Mouse (Mus musculus): ENCODE results near the gene Pax8. TPM values are rescaled to one million over a fixed set of nuclear protein-coding genes. Genes with fewer than 3 reads are reported as not detected.
A peak's percentile ranks its signal among the peaks of the same experiment; 100 is the strongest.

The Pax8 gene
- polyA plus RNA-seq, 1 experiment from 2014 or later, result not detected

DNA sequence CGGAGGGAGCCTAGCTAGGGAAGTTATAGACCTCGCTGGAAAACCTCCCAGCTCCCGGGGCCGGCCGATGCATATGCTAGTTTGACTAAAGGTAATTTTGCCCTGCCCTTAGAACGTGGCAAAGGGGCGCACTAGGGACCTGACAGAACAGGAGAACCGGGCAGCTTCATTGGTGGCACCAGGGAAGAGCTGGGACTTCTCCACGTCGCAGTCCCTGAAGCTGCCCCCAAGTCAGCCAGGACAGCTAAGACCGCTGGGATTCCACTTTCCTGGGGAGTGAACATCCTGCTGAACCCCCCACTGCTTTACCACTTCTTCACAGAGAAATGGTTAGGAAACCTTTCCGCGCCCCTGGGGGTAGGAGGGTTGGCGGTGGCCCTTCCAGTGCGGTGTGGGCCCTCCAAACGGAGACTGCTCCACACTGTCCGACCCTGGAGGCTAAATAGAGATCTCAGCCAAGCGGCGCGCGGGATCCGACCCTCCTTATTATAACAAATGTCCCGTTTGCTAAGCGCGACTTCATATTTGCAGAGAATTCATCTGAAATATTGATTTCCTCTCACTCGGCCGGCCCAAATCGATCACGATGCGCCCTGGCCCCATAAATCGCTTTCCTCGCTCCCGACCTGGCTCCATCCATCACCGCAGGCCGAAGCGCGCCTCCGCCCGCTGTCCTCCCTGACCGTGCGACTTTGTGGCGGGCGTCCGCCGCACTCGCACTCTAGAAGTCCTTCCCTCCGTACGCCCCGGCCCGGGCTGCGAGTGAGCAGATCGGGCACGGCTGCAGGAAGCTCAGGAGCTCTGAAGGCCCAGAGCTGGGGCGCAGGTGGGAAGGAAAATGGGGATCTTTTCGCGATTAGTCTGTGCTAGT, 1.5 kb downstream of the Pax8 start:
- H3K4me1 ChIP-seq (ENCODE audit: control insufficient read depth, insufficient read depth, low read length), result peaks cover 6% of the 10 kb centered on the region; the same call in 1 of the 2 replicates
- H3K36me3 ChIP-seq (ENCODE audit: control insufficient read depth, insufficient read depth, low read length), result no peaks in the 10 kb centered on the region
- H3K9me3 ChIP-seq (ENCODE audit: control insufficient read depth, low read length), result no peaks in the 10 kb centered on the region
- ATAC-seq (ENCODE audit: insufficient number of reproducible peaks, low FRiP score, low TSS enrichment, low read depth) (no peak), DNase-seq (ENCODE audit: low spot score) (peak; percentile 59)
- H3K4me2 ChIP-seq (ENCODE audit: low read depth, severe bottlenecking), result peak overlapping the region; percentile 24; the same call in 1 of the 2 replicates
- no peak overlapping the region for H3K27ac ChIP-seq (replicated peaks; ENCODE audit: low read depth, low read length)
- H3K27me3 ChIP-seq (ENCODE audit: control insufficient read depth, insufficient read depth, low read length), result peaks cover 52% of the 10 kb centered on the region
- no peak overlapping the region for H3K9ac ChIP-seq (ENCODE audit: low read length)
- under 1% methylated on average over 56 of the region's 56 CpGs for WGBS
- peak overlapping the region; percentile 6; the same call in 1 of the 2 replicates for H3K4me3 ChIP-seq (ENCODE audit: low read depth, low read length)

DNA sequence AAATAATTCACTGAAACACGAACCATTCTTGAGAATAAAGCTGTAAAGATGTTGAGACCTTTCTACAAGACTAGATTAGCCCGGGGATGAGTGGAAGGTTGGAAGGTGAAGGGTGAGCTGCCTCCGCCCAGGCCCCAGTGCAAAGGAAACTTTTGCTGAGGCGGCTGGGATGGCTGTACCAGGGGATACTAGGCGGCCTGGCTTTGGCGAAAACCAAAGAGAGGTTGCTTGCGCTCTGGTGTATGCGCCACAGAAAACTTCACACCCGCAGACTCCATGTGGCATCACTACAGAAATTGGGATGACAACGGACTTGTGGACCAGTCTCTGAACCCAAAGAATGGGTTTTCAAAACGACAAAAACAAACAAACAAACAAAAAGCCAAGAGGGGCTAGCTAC, 2.7 kb downstream of the Pax8 start:
- Histone ChIP-seq H3K4me1 (ENCODE audit: control insufficient read depth, insufficient read depth, low read length) (peaks cover 6% of the 10 kb centered on the region; the same call in 1 of the 2 replicates), H3K4me2 (ENCODE audit: low read depth, severe bottlenecking) (no peak overlapping the region), H3K9me3 (ENCODE audit: control insufficient read depth, low read length) (no peaks in the 10 kb centered on the region), H3K9ac (ENCODE audit: low read length) (no peak overlapping the region), H3K27me3 (ENCODE audit: control insufficient read depth, insufficient read depth, low read length) (peaks cover 52% of the 10 kb centered on the region), H3K36me3 (ENCODE audit: control insufficient read depth, insufficient read depth, low read length) (no peaks in the 10 kb centered on the region), H3K4me3 (ENCODE audit: low read depth, low read length) (no peak overlapping the region), H3K27ac (replicated peaks; ENCODE audit: low read depth, low read length) (no peak overlapping the region)
- WGBS, result 1% methylated on average over 11 of the region's 11 CpGs
- peak; percentile 55 for DNase-seq (ENCODE audit: low spot score)
- ATAC-seq (ENCODE audit: insufficient number of reproducible peaks, low FRiP score, low TSS enrichment, low read depth), result no peak

DNA sequence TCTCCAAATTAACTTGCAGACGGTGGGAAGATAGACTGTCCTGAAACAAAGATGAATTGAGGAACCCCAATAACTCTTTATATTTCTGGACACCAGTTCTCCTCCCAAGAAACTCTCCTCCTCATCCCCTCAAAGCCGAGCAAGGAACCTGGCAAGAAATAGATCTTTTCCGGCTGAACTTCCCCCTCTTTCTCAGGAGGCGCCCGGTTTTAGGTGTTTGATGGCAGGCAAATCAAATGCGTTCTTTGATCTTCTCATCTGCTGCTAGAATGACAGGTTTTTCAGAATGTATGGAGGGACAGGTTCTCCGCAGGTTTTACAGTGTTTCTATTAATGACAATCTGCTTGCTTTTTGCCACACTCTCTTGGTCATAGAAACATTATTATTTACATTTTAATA, 3.3 kb downstream of the Pax8 start:
- Histone ChIP-seq H3K4me1 (ENCODE audit: control insufficient read depth, insufficient read depth, low read length) (peaks cover 6% of the 10 kb centered on the region; the same call in 1 of the 2 replicates), H3K27me3 (ENCODE audit: control insufficient read depth, insufficient read depth, low read length) (peaks cover 52% of the 10 kb centered on the region), H3K4me3 (ENCODE audit: low read depth, low read length) (no peak overlapping the region), H3K9me3 (ENCODE audit: control insufficient read depth, low read length) (no peaks in the 10 kb centered on the region), H3K36me3 (ENCODE audit: control insufficient read depth, insufficient read depth, low read length) (no peaks in the 10 kb centered on the region), H3K9ac (ENCODE audit: low read length) (no peak overlapping the region), H3K27ac (replicated peaks; ENCODE audit: low read depth, low read length) (no peak overlapping the region), H3K4me2 (ENCODE audit: low read depth, severe bottlenecking) (no peak overlapping the region)
- DNase-seq (ENCODE audit: low spot score), result peak; percentile 39
- WGBS, result under 1% methylated on average over 7 of the region's 7 CpGs
- ATAC-seq (ENCODE audit: insufficient number of reproducible peaks, low FRiP score, low TSS enrichment, low read depth), result no peak

DNA sequence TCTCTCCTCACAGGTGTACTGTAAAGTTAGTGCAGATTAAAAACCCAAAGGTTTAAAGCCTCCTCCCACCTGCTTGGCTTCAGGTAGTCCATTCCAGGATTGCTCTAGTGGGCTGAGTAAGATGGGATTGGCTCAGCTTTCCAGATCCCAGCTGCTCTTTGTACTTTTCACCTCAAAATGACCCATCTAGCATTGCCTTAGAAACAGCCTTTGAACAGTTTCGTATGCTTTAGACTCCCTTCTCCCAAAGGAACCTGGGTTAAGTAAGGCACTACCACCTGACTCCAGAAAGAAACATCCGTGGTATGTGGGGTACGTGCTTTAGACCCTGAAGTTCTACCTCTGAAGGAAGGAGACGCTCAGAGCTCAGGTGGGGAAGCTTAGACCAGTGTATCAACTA, 6.3 kb downstream of the Pax8 start:
- no peak overlapping the region for H3K9ac ChIP-seq (ENCODE audit: low read length)
- 50% methylated on average over 4 of the region's 4 CpGs for WGBS
- H3K9me3 ChIP-seq (ENCODE audit: control insufficient read depth, low read length), result no peaks in the 10 kb centered on the region
- no peaks in the 10 kb centered on the region for H3K36me3 ChIP-seq (ENCODE audit: control insufficient read depth, insufficient read depth, low read length)
- DNase-seq (ENCODE audit: low spot score) (no peak), ATAC-seq (ENCODE audit: insufficient number of reproducible peaks, low FRiP score, low TSS enrichment, low read depth) (no peak)
- peaks cover 5% of the 10 kb centered on the region; the same call in 1 of the 2 replicates for H3K4me1 ChIP-seq (ENCODE audit: control insufficient read depth, insufficient read depth, low read length)
- no peak overlapping the region for H3K4me2 ChIP-seq (ENCODE audit: low read depth, severe bottlenecking)
- no peak overlapping the region for H3K4me3 ChIP-seq (ENCODE audit: low read depth, low read length)
- H3K27ac ChIP-seq (replicated peaks; ENCODE audit: low read depth, low read length), result no peak overlapping the region
- peaks cover 24% of the 10 kb centered on the region for H3K27me3 ChIP-seq (ENCODE audit: control insufficient read depth, insufficient read depth, low read length)

DNA sequence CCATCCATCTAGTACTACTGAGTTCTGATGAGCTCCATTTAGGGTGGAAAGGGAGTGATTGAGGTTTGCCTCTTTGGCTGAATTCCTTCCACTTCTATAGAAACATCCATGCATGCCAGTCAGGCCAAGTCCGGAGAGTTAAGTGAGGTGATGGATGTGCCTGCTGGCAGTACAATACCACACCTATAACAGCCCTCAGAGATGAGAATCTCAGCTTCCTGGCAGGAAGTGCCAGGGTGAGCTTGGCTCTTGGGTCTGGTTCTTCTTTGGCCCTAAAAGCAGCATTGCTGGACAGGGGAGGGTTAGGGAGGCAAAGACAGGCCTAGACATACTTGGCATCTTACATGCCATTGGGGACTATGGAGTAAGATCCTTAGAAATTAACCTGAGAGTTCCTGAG, 7.0 kb downstream of the Pax8 start:
- 48% methylated on average over 1 of the region's 1 CpGs for WGBS
- peaks cover 17% of the 10 kb centered on the region for H3K27me3 ChIP-seq (ENCODE audit: control insufficient read depth, insufficient read depth, low read length)
- ATAC-seq (ENCODE audit: insufficient number of reproducible peaks, low FRiP score, low TSS enrichment, low read depth) (no peak), DNase-seq (ENCODE audit: low spot score) (no peak)
- H3K4me1 ChIP-seq (ENCODE audit: control insufficient read depth, insufficient read depth, low read length), result no peaks in the 10 kb centered on the region; the same call in 1 of the 2 replicates
- H3K4me3 ChIP-seq (ENCODE audit: low read depth, low read length), result no peak overlapping the region
- no peak overlapping the region for H3K4me2 ChIP-seq (ENCODE audit: low read depth, severe bottlenecking)
- H3K9ac ChIP-seq (ENCODE audit: low read length), result no peak overlapping the region
- H3K36me3 ChIP-seq (ENCODE audit: control insufficient read depth, insufficient read depth, low read length), result no peaks in the 10 kb centered on the region
- no peak overlapping the region for H3K27ac ChIP-seq (replicated peaks; ENCODE audit: low read depth, low read length)
- H3K9me3 ChIP-seq (ENCODE audit: control insufficient read depth, low read length), result no peaks in the 10 kb centered on the region

DNA sequence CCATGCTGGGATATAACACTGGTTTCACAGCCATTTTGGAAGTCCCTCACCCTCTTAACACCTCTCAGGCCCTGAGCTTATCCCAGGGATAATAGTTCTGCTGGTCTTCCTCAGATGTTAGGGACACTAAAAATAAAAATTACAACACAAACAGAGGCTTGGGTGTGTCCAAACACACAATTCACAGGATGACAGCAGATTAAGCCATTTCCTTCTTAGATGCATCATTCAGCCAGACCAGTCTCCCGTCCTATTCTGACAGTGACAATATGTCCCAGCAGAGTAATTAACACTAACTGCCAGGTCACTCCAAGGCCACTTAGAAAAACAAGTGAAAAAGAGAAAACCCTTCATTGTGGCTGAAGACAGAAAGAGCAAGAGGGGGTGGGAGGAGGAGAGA, 8.2 kb downstream of the Pax8 start:
- Histone ChIP-seq H3K4me3 (ENCODE audit: low read depth, low read length) (no peak overlapping the region), H3K4me2 (ENCODE audit: low read depth, severe bottlenecking) (no peak overlapping the region), H3K9me3 (ENCODE audit: control insufficient read depth, low read length) (no peaks in the 10 kb centered on the region), H3K27me3 (ENCODE audit: control insufficient read depth, insufficient read depth, low read length) (peaks cover 7% of the 10 kb centered on the region; the same call in 1 of the 2 replicates), H3K9ac (ENCODE audit: low read length) (no peak overlapping the region), H3K27ac (replicated peaks; ENCODE audit: low read depth, low read length) (no peak overlapping the region), H3K36me3 (ENCODE audit: control insufficient read depth, insufficient read depth, low read length) (no peaks in the 10 kb centered on the region), H3K4me1 (ENCODE audit: control insufficient read depth, insufficient read depth, low read length) (no peaks in the 10 kb centered on the region)
- DNase-seq (ENCODE audit: low spot score), result no peak
- ATAC-seq (ENCODE audit: insufficient number of reproducible peaks, low FRiP score, low TSS enrichment, low read depth), result no peak
- 0% methylated on average over 1 of the region's 1 CpGs for WGBS

DNA sequence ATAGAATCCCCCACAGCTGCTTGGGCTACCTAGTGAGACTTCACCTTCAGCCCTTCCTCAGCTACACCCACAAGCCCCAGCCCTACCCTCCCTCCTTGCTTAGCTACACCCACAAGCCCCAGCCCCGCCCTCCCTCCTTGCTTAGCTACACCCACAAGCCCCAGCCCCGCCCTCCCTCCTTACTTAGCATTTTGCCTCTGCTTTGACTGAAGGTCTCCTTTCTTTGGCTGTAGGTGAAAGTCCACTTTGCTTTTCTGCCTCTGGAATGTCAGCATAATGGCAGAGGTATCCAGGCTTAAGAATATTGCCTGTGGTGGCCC, 14.6 kb downstream of the Pax8 start:
- H3K36me3 ChIP-seq (ENCODE audit: control insufficient read depth, insufficient read depth, low read length), result no peaks in the 10 kb centered on the region
- DNase-seq (ENCODE audit: low spot score) (peak; percentile 25), ATAC-seq (ENCODE audit: insufficient number of reproducible peaks, low FRiP score, low TSS enrichment, low read depth) (no peak)
- H3K9ac ChIP-seq (ENCODE audit: low read length), result no peak overlapping the region
- H3K9me3 ChIP-seq (ENCODE audit: control insufficient read depth, low read length), result no peaks in the 10 kb centered on the region
- H3K27ac ChIP-seq (replicated peaks; ENCODE audit: low read depth, low read length), result no peak overlapping the region
- H3K27me3 ChIP-seq (ENCODE audit: control insufficient read depth, insufficient read depth, low read length), result no peaks in the 10 kb centered on the region
- no peaks in the 10 kb centered on the region for H3K4me1 ChIP-seq (ENCODE audit: control insufficient read depth, insufficient read depth, low read length)
- WGBS, result 13% methylated on average over 2 of the region's 2 CpGs
- H3K4me2 ChIP-seq (ENCODE audit: low read depth, severe bottlenecking), result no peak overlapping the region
- H3K4me3 ChIP-seq (ENCODE audit: low read depth, low read length), result no peak overlapping the region

DNA sequence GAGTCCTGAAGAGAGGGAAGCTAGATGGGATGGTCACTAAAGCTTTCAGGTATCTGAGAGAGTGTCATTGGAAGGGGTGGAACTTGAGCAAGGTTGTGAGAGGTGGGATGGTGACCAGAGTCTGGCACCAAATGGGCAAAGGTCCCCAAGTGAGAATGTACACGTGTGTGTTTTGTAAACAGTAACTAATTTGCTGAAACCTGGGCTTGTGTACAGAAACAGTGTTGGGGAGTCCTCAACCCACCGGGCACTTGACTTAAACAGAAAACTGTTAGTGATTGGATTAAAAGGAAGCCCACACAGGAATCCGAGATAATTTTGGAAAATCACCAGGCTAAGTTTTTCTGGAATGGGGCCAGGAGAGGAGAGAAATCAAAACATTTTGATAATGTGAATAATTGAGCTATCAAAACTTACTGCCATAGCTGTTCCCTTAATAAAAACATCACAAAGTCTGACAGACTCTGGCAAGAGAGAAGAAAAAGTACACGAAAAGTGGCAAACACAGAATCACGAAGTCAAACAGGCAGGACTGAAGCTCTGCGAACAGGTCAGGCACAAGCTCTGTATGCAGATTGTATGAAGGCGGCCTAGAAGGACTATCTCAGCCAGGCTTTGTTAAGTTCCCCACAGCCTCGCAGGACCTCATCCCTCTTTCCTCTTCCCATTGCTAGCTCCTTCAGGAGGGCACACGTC, 15.1 kb downstream of the Pax8 start:
- H3K4me1 ChIP-seq (ENCODE audit: control insufficient read depth, insufficient read depth, low read length), result no peaks in the 10 kb centered on the region
- H3K9me3 ChIP-seq (ENCODE audit: control insufficient read depth, low read length), result no peaks in the 10 kb centered on the region
- no peak overlapping the region for H3K27ac ChIP-seq (replicated peaks; ENCODE audit: low read depth, low read length)
- H3K9ac ChIP-seq (ENCODE audit: low read length), result no peak overlapping the region
- H3K4me2 ChIP-seq (ENCODE audit: low read depth, severe bottlenecking), result no peak overlapping the region
- H3K27me3 ChIP-seq (ENCODE audit: control insufficient read depth, insufficient read depth, low read length), result no peaks in the 10 kb centered on the region
- no peak overlapping the region for H3K4me3 ChIP-seq (ENCODE audit: low read depth, low read length)
- no peaks in the 10 kb centered on the region for H3K36me3 ChIP-seq (ENCODE audit: control insufficient read depth, insufficient read depth, low read length)
- DNase-seq (ENCODE audit: low spot score) (no peak), ATAC-seq (ENCODE audit: insufficient number of reproducible peaks, low FRiP score, low TSS enrichment, low read depth) (no peak)
- 39% methylated on average over 9 of the region's 9 CpGs for WGBS
